Mouse (Mus musculus): ENCODE measurements around the gene Anapc16. TPM values are rescaled to one million over a fixed set of nuclear protein-coding genes. Genes with fewer than 3 reads are reported as not detected.

The Anapc16 gene
- polyA plus RNA-seq, 1 experiment = 33.2 TPM

GRCm38 (mm10) chr10:59947296-59948073 lies 55.5 kb downstream of the Anapc16 start:
- H3K27ac ChIP-seq (ENCODE audit: insufficient read depth, low read depth, low read length) = no peak overlapping the region; the same call in 1 of the 2 replicates
- peaks cover 30% of the 10 kb centered on the region for H3K4me1 ChIP-seq (ENCODE audit: control insufficient read depth, insufficient read depth, low read length)
- no peak overlapping the region for H3K4me3 ChIP-seq (ENCODE audit: insufficient read depth, low read length)
- TF ChIP-seq POLR2A (IDR thresholded peaks at IDR 0.05; ENCODE audit: borderline replicate concordance, low read depth, low read length) (no peak), CTCF (IDR thresholded peaks at IDR 0.05; ENCODE audit: low read depth, low read length) (no peak)

- H3K27ac ChIP-seq (ENCODE audit: insufficient read depth, low read depth, low read length) = no peak overlapping the region
- peaks cover 30% of the 10 kb centered on the region for H3K4me1 ChIP-seq (ENCODE audit: control insufficient read depth, insufficient read depth, low read length)
- H3K4me3 ChIP-seq (ENCODE audit: insufficient read depth, low read length) = no peak overlapping the region
- no peak for TF ChIP-seq POLR2A (IDR thresholded peaks at IDR 0.05; ENCODE audit: borderline replicate concordance, low read depth, low read length)
- TF ChIP-seq CTCF (IDR thresholded peaks at IDR 0.05; ENCODE audit: low read depth, low read length) = no peak
Measured at GRCm38 (mm10) chr10:59946362-59946761, 56.6 kb downstream of the Anapc16 start.

GRCm38 (mm10) chr10:59945416-59945815 lies 57.5 kb downstream of the Anapc16 start:
- TF ChIP-seq CTCF (IDR thresholded peaks at IDR 0.05; ENCODE audit: low read depth, low read length) = no peak
- TF ChIP-seq POLR2A (IDR thresholded peaks at IDR 0.05; ENCODE audit: borderline replicate concordance, low read depth, low read length) = no peak
- no peak overlapping the region for H3K27ac ChIP-seq (ENCODE audit: insufficient read depth, low read depth, low read length)
- peaks cover 30% of the 10 kb centered on the region for H3K4me1 ChIP-seq (ENCODE audit: control insufficient read depth, insufficient read depth, low read length)
- H3K4me3 ChIP-seq (ENCODE audit: insufficient read depth, low read length) = no peak overlapping the region

- Histone ChIP-seq H3K27ac (ENCODE audit: insufficient read depth, low read depth, low read length) (no peak overlapping the region), H3K4me3 (ENCODE audit: insufficient read depth, low read length) (no peak overlapping the region), H3K4me1 (ENCODE audit: control insufficient read depth, insufficient read depth, low read length) (peaks cover 22% of the 10 kb centered on the region)
- TF ChIP-seq POLR2A (IDR thresholded peaks at IDR 0.05; ENCODE audit: borderline replicate concordance, low read depth, low read length) (no peak), CTCF (IDR thresholded peaks at IDR 0.05; ENCODE audit: low read depth, low read length) (no peak)
Measured at GRCm38 (mm10) chr10:59943421-59943989, 59.4 kb downstream of the Anapc16 start.

- TF ChIP-seq POLR2A (IDR thresholded peaks at IDR 0.05; ENCODE audit: borderline replicate concordance, low read depth, low read length) = no peak
- Histone ChIP-seq H3K4me3 (ENCODE audit: insufficient read depth, low read length) (no peak overlapping the region), H3K27ac (ENCODE audit: insufficient read depth, low read depth, low read length) (no peak overlapping the region), H3K4me1 (ENCODE audit: control insufficient read depth, insufficient read depth, low read length) (peaks cover 20% of the 10 kb centered on the region)
Measured at GRCm38 (mm10) chr10:59942847-59943420, 60.0 kb downstream of the Anapc16 start.

- Histone ChIP-seq H3K4me3 (ENCODE audit: insufficient read depth, low read length) (no peak overlapping the region), H3K27ac (ENCODE audit: insufficient read depth, low read depth, low read length) (no peak overlapping the region), H3K4me1 (ENCODE audit: control insufficient read depth, insufficient read depth, low read length) (peaks cover 15% of the 10 kb centered on the region)
- no peak for TF ChIP-seq POLR2A (IDR thresholded peaks at IDR 0.05; ENCODE audit: borderline replicate concordance, low read depth, low read length)
- TF ChIP-seq CTCF (IDR thresholded peaks at IDR 0.05; ENCODE audit: low read depth, low read length) = no peak
Measured at GRCm38 (mm10) chr10:59942281-59942846, 60.6 kb downstream of the Anapc16 start.

GRCm38 (mm10) chr10:59939081-59939480 lies 63.9 kb downstream of the Anapc16 start:
- TF ChIP-seq POLR2A (IDR thresholded peaks at IDR 0.05; ENCODE audit: borderline replicate concordance, low read depth, low read length) (no peak), CTCF (IDR thresholded peaks at IDR 0.05; ENCODE audit: low read depth, low read length) (no peak)
- peaks cover 17% of the 10 kb centered on the region for H3K4me1 ChIP-seq (ENCODE audit: control insufficient read depth, insufficient read depth, low read length)
- no peak overlapping the region for H3K27ac ChIP-seq (ENCODE audit: insufficient read depth, low read depth, low read length)
- H3K4me3 ChIP-seq (ENCODE audit: insufficient read depth, low read length) = no peak overlapping the region

DNA sequence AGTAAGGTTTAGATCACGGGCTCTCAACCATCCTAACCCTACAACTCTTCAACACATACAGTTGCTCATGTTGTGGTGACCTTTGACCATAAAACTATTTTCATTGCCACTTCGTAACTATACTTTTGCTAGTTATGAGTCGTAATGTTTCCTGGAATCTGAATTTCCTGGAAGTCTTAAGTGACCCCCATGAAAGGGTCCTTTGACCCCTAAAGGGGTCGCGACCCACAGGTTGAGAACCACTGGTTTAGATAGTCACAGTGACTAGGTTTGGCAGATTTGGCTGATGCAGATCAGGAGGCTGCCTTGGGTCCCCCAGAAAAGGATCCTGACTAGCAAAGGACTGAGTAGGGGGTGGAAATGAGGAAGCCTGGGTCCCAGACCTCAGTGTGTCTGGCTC lies 64.3 kb downstream of the Anapc16 start:
- TF ChIP-seq CTCF (IDR thresholded peaks at IDR 0.05; ENCODE audit: low read depth, low read length) (no peak), POLR2A (IDR thresholded peaks at IDR 0.05; ENCODE audit: borderline replicate concordance, low read depth, low read length) (no peak)
- no peak overlapping the region for H3K27ac ChIP-seq (ENCODE audit: insufficient read depth, low read depth, low read length)
- H3K4me1 ChIP-seq (ENCODE audit: control insufficient read depth, insufficient read depth, low read length) = peaks cover 17% of the 10 kb centered on the region
- H3K4me3 ChIP-seq (ENCODE audit: insufficient read depth, low read length) = no peak overlapping the region

Other genes starting within 250 kb of the Anapc16 start
- 26.3 and 32.7 TPM in 2 replicates for gene Dnajb12, start 123.6 kb downstream of the Anapc16 start, polyA plus RNA-seq (2012; ENCODE audit: insufficient read depth, insufficient read length, missing spikeins)
- 3.4 and 3.5 TPM in 2 replicates for gene Ddit4, start 51.3 kb downstream of the Anapc16 start, polyA plus RNA-seq (2012; ENCODE audit: insufficient read depth, insufficient read length, missing spikeins)
- 26.5 and 29.3 TPM in 2 replicates for gene Ascc1, start 330 bp downstream of the Anapc16 start, polyA plus RNA-seq (2012; ENCODE audit: insufficient read depth, insufficient read length, missing spikeins)
- 0.11 TPM in 1 of 2 replicates, not detected in the other for gene Spock2, start 103.1 kb upstream of the Anapc16 start, polyA plus RNA-seq (2012; ENCODE audit: insufficient read depth, insufficient read length, missing spikeins)
- 0.75 and 0.80 TPM in 2 replicates for gene Chst3, start 216.1 kb upstream of the Anapc16 start, polyA plus RNA-seq (2012; ENCODE audit: insufficient read depth, insufficient read length, missing spikeins)

All from bone marrow macrophage, adult 2 months (primary cell).